Mouse (Mus musculus): ENCODE results near the gene Stam2.

DNA sequence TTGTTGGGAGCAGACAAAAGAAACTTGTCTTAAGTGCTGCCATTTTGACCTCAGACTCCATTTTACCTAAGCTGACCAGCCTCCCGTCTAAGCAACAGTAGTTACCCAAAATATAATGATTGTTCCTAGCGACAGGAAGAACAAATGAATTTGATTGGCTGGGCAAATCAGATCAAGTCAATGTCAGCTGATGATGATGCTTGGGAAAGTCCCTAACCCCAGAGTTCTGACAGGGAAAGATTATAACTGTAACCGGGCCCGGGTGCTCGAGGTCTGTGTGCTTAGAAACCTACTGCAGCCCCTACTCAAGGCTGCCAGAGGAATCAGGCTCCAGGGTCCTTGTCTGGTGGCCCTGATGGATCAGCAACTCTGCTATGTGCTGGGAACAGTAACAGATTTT lies 10.1 kb downstream of the Stam2 start:
- TF ChIP-seq CTCF (IDR thresholded peaks at IDR 0.05; ENCODE audit: insufficient read depth, low read length), result no peak
- TF ChIP-seq POLR2A (IDR thresholded peaks at IDR 0.05; ENCODE audit: borderline replicate concordance, extremely low read depth, low read depth, low read length), result no peak

Measured in lung, adult 2 months (tissue).